Comparison of ENCODE assay signal across 8 mouse cellular contexts in the genomic region with DNA sequence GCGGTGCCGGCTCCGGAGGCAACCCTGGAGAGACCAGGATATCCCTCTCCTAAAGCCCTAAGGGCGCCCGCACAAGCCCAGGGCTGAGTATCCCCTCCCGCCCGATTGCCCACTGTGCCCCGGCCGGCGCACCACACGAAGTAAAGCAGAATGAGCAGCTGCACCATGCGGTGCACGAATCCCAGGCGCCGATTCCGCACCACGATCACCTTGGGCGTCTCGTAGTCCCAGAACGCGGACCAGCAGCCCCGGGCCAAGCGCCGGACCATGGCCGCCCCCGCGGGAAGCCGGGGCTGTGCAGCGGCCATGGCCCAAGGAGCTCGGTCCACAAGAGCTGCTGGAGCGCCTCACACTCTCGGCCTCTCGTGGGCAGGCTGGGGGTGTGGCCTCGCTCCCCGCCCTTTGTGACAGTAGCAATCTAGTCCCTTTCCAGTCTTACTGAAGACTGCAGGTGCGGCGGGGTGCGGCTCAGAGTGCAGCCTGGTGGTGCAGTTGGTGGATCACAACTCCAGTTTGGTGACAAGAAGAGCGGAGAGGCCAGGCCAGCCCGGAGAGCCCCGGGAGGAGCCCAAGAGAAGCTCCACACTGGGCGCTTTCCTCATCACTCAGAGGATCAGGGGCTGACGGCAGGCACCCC. TPM values are rescaled to one million over a fixed set of nuclear protein-coding genes. Genes with fewer than 3 reads are reported as not detected.
DNase-seq lines count a peak whose midpoint lies in the region; ATAC-seq and TF ChIP-seq lines count a peak whose summit lies in the region.

TSS of gene P2rx2 (minus strand) at position 565 of the 637 bp plus-strand sequence.

- WGBS in heart, embryonic 10.5 days = 2% methylated on average over 43 of the region's 43 CpGs
- 2% methylated on average over 43 of the region's 43 CpGs for WGBS in heart, embryonic 13.5 days
- WGBS in kidney, embryonic 15.5 days = 2% methylated on average over 43 of the region's 43 CpGs
- WGBS in lung, postnatal 0 days = 1% methylated on average over 29 of the region's 43 CpGs
- under 1% methylated on average over 43 of the region's 43 CpGs for WGBS in small intestine, adult 2 months

- no peaks in the 10 kb centered on the region for H3K9me3 ChIP-seq in heart, embryonic 10.5 days
- no peaks in the 10 kb centered on the region for H3K9me3 ChIP-seq in heart, embryonic 13.5 days
- no peaks in the 10 kb centered on the region for H3K9me3 ChIP-seq in kidney, embryonic 15.5 days (replicated peaks)
- no peaks in the 10 kb centered on the region for H3K9me3 ChIP-seq in lung, postnatal 0 days (ENCODE audit: low read length)

- H3K36me3 ChIP-seq in heart, embryonic 10.5 days = peaks cover 11% of the 10 kb centered on the region
- peaks cover 12% of the 10 kb centered on the region for H3K36me3 ChIP-seq in heart, embryonic 13.5 days
- H3K36me3 ChIP-seq in kidney, embryonic 15.5 days = peaks cover 1% of the 10 kb centered on the region
- no peaks in the 10 kb centered on the region for H3K36me3 ChIP-seq in lung, postnatal 0 days (ENCODE audit: insufficient read depth, low read length)
- H3K36me3 ChIP-seq in small intestine, adult 2 months (ENCODE audit: control insufficient read depth, insufficient read depth, low read length) = no peaks in the 10 kb centered on the region

- no peak for TF ChIP-seq POLR2A in small intestine, adult 2 months (IDR thresholded peaks at IDR 0.05; ENCODE audit: low read depth, low read length)

- TF ChIP-seq CTCF in lung, postnatal 0 days (IDR thresholded peaks at IDR 0.05) = peak; percentile 25; the same call in 1 of the 2 replicates
- TF ChIP-seq CTCF in small intestine, adult 2 months (IDR thresholded peaks at IDR 0.05; ENCODE audit: extremely low read depth, insufficient read length, insufficient replicate concordance, low read depth, low read length) = no peak

- H3K27me3 ChIP-seq in heart, embryonic 10.5 days (ENCODE audit: insufficient read depth, poor library complexity, severe bottlenecking) = peaks cover 68% of the 10 kb centered on the region
- peaks cover 64% of the 10 kb centered on the region for H3K27me3 ChIP-seq in heart, embryonic 13.5 days (replicated peaks)
- peaks cover 36% of the 10 kb centered on the region for H3K27me3 ChIP-seq in kidney, embryonic 15.5 days
- peaks cover 6% of the 10 kb centered on the region; the same call in 1 of the 2 replicates for H3K27me3 ChIP-seq in lung, postnatal 0 days (replicated peaks; ENCODE audit: insufficient read depth, low read length)
- H3K27me3 ChIP-seq in small intestine, adult 2 months (ENCODE audit: control insufficient read depth, insufficient read depth, low read length) = peaks cover 11% of the 10 kb centered on the region

- peak within 1 kb of the TSS; percentile 76 for H3K9ac ChIP-seq in heart, embryonic 13.5 days
- H3K9ac ChIP-seq in kidney, embryonic 15.5 days = peak within 1 kb of the TSS; percentile 42
- H3K9ac ChIP-seq in lung, postnatal 0 days (replicated peaks; ENCODE audit: low read depth) = peak within 1 kb of the TSS; percentile 32; the same call in 1 of the 2 replicates

- H3K4me2 ChIP-seq in heart, embryonic 13.5 days = peak within 1 kb of the TSS; percentile 96
- peak within 1 kb of the TSS; percentile 91 for H3K4me2 ChIP-seq in kidney, embryonic 15.5 days
- H3K4me2 ChIP-seq in lung, postnatal 0 days (replicated peaks; ENCODE audit: low read depth, low read length) = peak within 1 kb of the TSS; percentile 88

- peak within 1 kb of the TSS; percentile 67 for H3K4me3 ChIP-seq in heart, embryonic 10.5 days
- H3K4me3 ChIP-seq in heart, embryonic 13.5 days = peak within 1 kb of the TSS; percentile 59
- H3K4me3 ChIP-seq in kidney, embryonic 15.5 days (replicated peaks) = peak within 1 kb of the TSS; percentile 48
- peak within 1 kb of the TSS; percentile 45 for H3K4me3 ChIP-seq in lung, postnatal 0 days (ENCODE audit: low read depth, low read length)
- H3K4me3 ChIP-seq in small intestine, adult 2 months (ENCODE audit: low read depth, low read length) = peak within 1 kb of the TSS; percentile 60

- H3K27ac ChIP-seq in heart, embryonic 10.5 days = peak within 1 kb of the TSS; percentile 62
- no peak within 1 kb of the TSS for H3K27ac ChIP-seq in heart, embryonic 13.5 days (replicated peaks)
- no peak within 1 kb of the TSS for H3K27ac ChIP-seq in kidney, embryonic 15.5 days
- H3K27ac ChIP-seq in lung, postnatal 0 days (ENCODE audit: low read length) = 0 out of 2 replicates have a peak within 1 kb of the TSS, but pooled peaks have one; percentile 39
- no peak within 1 kb of the TSS for H3K27ac ChIP-seq in small intestine, adult 2 months (ENCODE audit: insufficient read depth, low read depth, low read length)

- DNase-seq in heart, embryonic 10.5 days (ENCODE audit: low spot score) = no peak
- no peak for DNase-seq in heart, adult 9 months (ENCODE audit: low spot score in 2 of 2)
- peak; percentile 38 to 46 for DNase-seq in cerebellum, postnatal 36 days
- DNase-seq in lung, postnatal 0 days (ENCODE audit: low spot score) = peak; percentile 68
- no peak for DNase-seq in c-Kit-positive CD71-positive TER-119-positive erythroid progenitor cells, embryonic 14.5 days (ENCODE audit: low spot score)

- TF ChIP-seq EP300 in lung, postnatal 0 days (IDR thresholded peaks at IDR 0.05) = no peak

- peaks cover 15% of the 10 kb centered on the region for H3K4me1 ChIP-seq in heart, embryonic 10.5 days
- H3K4me1 ChIP-seq in heart, embryonic 13.5 days = peaks cover 18% of the 10 kb centered on the region
- H3K4me1 ChIP-seq in kidney, embryonic 15.5 days = peaks cover 24% of the 10 kb centered on the region
- H3K4me1 ChIP-seq in lung, postnatal 0 days (ENCODE audit: insufficient read depth, low read depth, low read length) = peaks cover 8% of the 10 kb centered on the region
- H3K4me1 ChIP-seq in small intestine, adult 2 months (ENCODE audit: control insufficient read depth, insufficient read depth, insufficient read length, low read length) = peaks cover 7% of the 10 kb centered on the region; the same call in 1 of the 2 replicates

- ATAC-seq in heart, embryonic 13.5 days (ENCODE audit: extremely low read depth, insufficient number of reproducible peaks, low FRiP score, low TSS enrichment) = no peak
- peak; percentile 77 for ATAC-seq in kidney, embryonic 15.5 days (replicated peaks; ENCODE audit: low FRiP score)
- ATAC-seq in lung, postnatal 0 days = peak; percentile 72

RNA-seq across cellular contexts. Expression of gene P2rx2, which starts in this region (rescaled TPM):
- 0.27 and 0.44 TPM in 2 replicates for polyA plus RNA-seq in heart, embryonic 10.5 days (2016; fragmentation: Nextera tagmentation; extraction: Ambion mirVana)
- polyA plus RNA-seq in heart, embryonic 13.5 days (2015; fragmentation: Nextera tagmentation; extraction: Ambion mirVana) = 0.51 and 0.88 TPM in 2 replicates
- 0.68 and 0.87 TPM in 2 replicates for polyA plus RNA-seq in kidney, embryonic 15.5 days (2015; fragmentation: Nextera tagmentation; extraction: Ambion mirVana)
- 3.5 and 3.8 TPM in 2 replicates for polyA plus RNA-seq in lung, postnatal 0 days (2015; fragmentation: Nextera tagmentation; extraction: Ambion mirVana)
- polyA plus RNA-seq in small intestine, adult 2 months (2012; rRNA removed) = 1.2 and 2.3 TPM in 2 replicates

Comparison
In these comparisons a context has a peak if more than half of its experiments do, and no peak if none do; other contexts are left out.
1. H3K27ac ChIP-seq: peak in heart, embryonic 10.5 days (single experiment) and lung, postnatal 0 days (single experiment); none in heart, embryonic 13.5 days (single experiment), kidney, embryonic 15.5 days (single experiment) and small intestine, adult 2 months (single experiment).
2. Peak in ATAC-seq, H3K4me3 ChIP-seq, H3K9ac ChIP-seq and H3K4me2 ChIP-seq in kidney, embryonic 15.5 days; RNA of the gene not detected or under 1 TPM.
3. DNase-seq: peak in cerebellum, postnatal 36 days (2 of 2) and lung, postnatal 0 days (single experiment); none in heart, embryonic 10.5 days (single experiment), heart, adult 9 months (0 of 2) and c-Kit-positive CD71-positive TER-119-positive erythroid progenitor cells, embryonic 14.5 days (single experiment).
4. Peak in every context shown above with its lines, with median percentiles within 50 percentile points of each other: H3K4me3 ChIP-seq, H3K4me2 ChIP-seq and H3K9ac ChIP-seq.